Mouse (Mus musculus): ENCODE results near the gene Hecw2. TPM values are rescaled to one million over a fixed set of nuclear protein-coding genes. Genes with fewer than 3 reads are reported as not detected.

Gene Hecw2
- polyA plus RNA-seq, 1 experiment from 2014 or later: 4.8 TPM

DNA sequence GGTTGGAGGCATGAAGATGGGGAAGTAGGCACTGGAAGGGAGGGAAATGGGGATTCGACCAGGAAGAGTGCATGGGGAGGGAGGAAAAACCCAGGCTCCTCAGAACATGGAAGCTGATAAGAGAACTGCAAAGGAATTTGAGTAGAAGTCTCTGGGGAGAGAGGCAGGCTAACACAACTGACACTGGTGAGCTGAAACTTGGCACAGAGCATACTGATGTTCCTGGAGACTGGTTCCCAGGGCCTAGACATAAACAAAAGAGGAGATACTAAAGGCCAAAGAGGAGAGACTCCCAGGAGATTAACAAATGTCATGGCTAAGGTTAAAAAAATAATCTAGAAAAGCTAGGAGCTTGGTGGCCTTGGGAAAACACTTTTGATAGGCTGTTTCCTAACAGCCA lies 148.0 kb downstream of the Hecw2 start:
- H3K4me2 ChIP-seq (replicated peaks; ENCODE audit: low read depth, low read length): no peak overlapping the region
- H3K4me1 ChIP-seq (ENCODE audit: insufficient read depth, low read depth, low read length): no peaks in the 10 kb centered on the region
- H3K9ac ChIP-seq (replicated peaks; ENCODE audit: low read depth): no peak overlapping the region
- ATAC-seq (no peak), DNase-seq (ENCODE audit: low spot score) (peak; percentile 20)
- TF ChIP-seq CTCF (IDR thresholded peaks at IDR 0.05) (no peak), EP300 (IDR thresholded peaks at IDR 0.05) (no peak)
- no peaks in the 10 kb centered on the region for H3K27me3 ChIP-seq (replicated peaks; ENCODE audit: insufficient read depth, low read length)
- no peak overlapping the region for H3K27ac ChIP-seq (ENCODE audit: low read length)
- H3K36me3 ChIP-seq (ENCODE audit: insufficient read depth, low read length): no peaks in the 10 kb centered on the region
- no peak overlapping the region for H3K4me3 ChIP-seq (ENCODE audit: low read depth, low read length)
- WGBS: 26% methylated on average over 1 of the region's 1 CpGs
- H3K9me3 ChIP-seq (ENCODE audit: low read length): no peaks in the 10 kb centered on the region

DNA sequence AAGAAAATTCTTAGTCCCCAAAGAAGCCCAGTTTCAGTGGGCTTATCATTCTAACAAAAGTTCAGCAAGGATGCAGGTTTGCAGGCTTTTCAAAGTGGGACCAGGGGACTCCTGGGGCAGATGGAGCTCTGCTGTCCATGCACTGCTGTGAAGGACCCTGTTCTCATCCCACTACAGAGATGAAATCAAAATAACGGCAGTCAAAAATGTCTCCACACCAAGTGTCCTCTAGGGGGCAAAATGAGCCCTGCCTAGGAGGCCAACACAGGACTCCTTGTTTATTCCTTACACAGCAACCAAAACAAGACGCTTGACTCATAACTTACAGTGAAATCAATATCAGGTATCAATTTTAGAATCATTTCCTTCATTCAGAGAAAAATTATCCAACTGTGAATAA lies 155.9 kb downstream of the Hecw2 start:
- H3K9ac ChIP-seq (replicated peaks; ENCODE audit: low read depth): no peak overlapping the region
- H3K27ac ChIP-seq (ENCODE audit: low read length): no peak overlapping the region
- WGBS: 33% methylated on average over 2 of the region's 2 CpGs
- DNase-seq (ENCODE audit: low spot score): peak; percentile 52
- H3K27me3 ChIP-seq (replicated peaks; ENCODE audit: insufficient read depth, low read length): no peaks in the 10 kb centered on the region
- no peak overlapping the region for H3K4me3 ChIP-seq (ENCODE audit: low read depth, low read length)
- TF ChIP-seq CTCF (IDR thresholded peaks at IDR 0.05) (peak; percentile 74), EP300 (IDR thresholded peaks at IDR 0.05) (no peak)
- H3K4me2 ChIP-seq (replicated peaks; ENCODE audit: low read depth, low read length): no peak overlapping the region
- peak; percentile 47 for ATAC-seq
- H3K9me3 ChIP-seq (ENCODE audit: low read length): no peaks in the 10 kb centered on the region
- no peaks in the 10 kb centered on the region for H3K4me1 ChIP-seq (ENCODE audit: insufficient read depth, low read depth, low read length)
- no peaks in the 10 kb centered on the region for H3K36me3 ChIP-seq (ENCODE audit: insufficient read depth, low read length)

DNA sequence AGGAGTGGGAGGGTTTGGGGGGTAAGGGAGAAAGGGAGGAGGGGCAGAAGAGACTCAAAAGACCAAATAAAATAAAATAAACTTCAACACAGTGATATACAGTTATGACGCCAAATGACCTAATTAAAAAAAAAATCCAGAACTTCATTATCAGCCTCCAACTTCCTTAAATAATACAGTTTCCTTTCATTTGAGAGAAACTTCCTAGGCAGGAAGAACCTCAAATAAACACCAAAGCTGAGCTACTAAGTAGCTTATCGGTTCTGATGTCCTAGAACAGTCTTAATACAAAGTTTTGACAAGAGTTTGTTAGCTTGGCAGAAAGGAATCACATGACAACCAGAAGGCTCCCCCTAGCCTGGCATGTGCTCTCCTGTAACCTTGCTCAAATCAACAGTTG lies 177.3 kb downstream of the Hecw2 start:
- Histone ChIP-seq H3K36me3 (ENCODE audit: insufficient read depth, low read length) (no peaks in the 10 kb centered on the region), H3K4me1 (ENCODE audit: insufficient read depth, low read depth, low read length) (no peaks in the 10 kb centered on the region), H3K4me2 (replicated peaks; ENCODE audit: low read depth, low read length) (no peak overlapping the region), H3K27ac (ENCODE audit: low read length) (no peak overlapping the region), H3K4me3 (ENCODE audit: low read depth, low read length) (no peak overlapping the region), H3K9ac (replicated peaks; ENCODE audit: low read depth) (no peak overlapping the region), H3K9me3 (ENCODE audit: low read length) (no peaks in the 10 kb centered on the region), H3K27me3 (replicated peaks; ENCODE audit: insufficient read depth, low read length) (no peaks in the 10 kb centered on the region)
- ATAC-seq (no peak), DNase-seq (ENCODE audit: low spot score) (peak; percentile 22)
- peak; percentile 56; the same call in 1 of the 2 replicates for TF ChIP-seq EP300 (IDR thresholded peaks at IDR 0.05)
- TF ChIP-seq CTCF (IDR thresholded peaks at IDR 0.05): no peak
- WGBS: 36% methylated on average over 2 of the region's 2 CpGs

DNA sequence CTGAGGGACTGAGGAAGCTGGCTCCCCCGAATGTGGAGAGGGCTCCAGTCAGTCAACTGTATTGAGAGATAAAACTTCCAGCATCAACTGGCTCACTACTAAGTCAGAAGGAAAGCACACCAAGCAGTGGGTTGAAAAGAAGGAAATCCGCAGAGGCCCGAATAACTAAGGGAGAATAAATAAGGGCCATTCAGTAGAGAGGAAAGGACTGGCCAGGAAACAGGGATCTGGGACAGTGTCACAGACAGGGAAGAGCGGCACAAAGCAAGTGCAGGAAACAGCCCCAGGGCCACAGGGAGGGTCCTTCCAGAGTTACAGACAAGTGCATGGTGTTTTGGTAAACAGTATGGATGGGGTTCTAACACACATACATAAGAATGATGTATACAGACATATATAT lies 179.2 kb downstream of the Hecw2 start:
- H3K4me2 ChIP-seq (replicated peaks; ENCODE audit: low read depth, low read length): no peak overlapping the region
- H3K27ac ChIP-seq (ENCODE audit: low read length): peak overlapping the region; percentile 34; the same call in 1 of the 2 replicates
- no peaks in the 10 kb centered on the region for H3K27me3 ChIP-seq (replicated peaks; ENCODE audit: insufficient read depth, low read length)
- WGBS: 61% methylated on average over 4 of the region's 4 CpGs
- H3K36me3 ChIP-seq (ENCODE audit: insufficient read depth, low read length): no peaks in the 10 kb centered on the region
- ATAC-seq: peak; percentile 40; the same call in 1 of the 2 replicates
- no peak overlapping the region for H3K9ac ChIP-seq (replicated peaks; ENCODE audit: low read depth)
- H3K4me1 ChIP-seq (ENCODE audit: insufficient read depth, low read depth, low read length): no peaks in the 10 kb centered on the region
- no peaks in the 10 kb centered on the region for H3K9me3 ChIP-seq (ENCODE audit: low read length)
- no peak overlapping the region for H3K4me3 ChIP-seq (ENCODE audit: low read depth, low read length)
- peak; percentile 9 for DNase-seq (ENCODE audit: low spot score)
- no peak for TF ChIP-seq EP300 (IDR thresholded peaks at IDR 0.05)
- no peak for TF ChIP-seq CTCF (IDR thresholded peaks at IDR 0.05)

DNA sequence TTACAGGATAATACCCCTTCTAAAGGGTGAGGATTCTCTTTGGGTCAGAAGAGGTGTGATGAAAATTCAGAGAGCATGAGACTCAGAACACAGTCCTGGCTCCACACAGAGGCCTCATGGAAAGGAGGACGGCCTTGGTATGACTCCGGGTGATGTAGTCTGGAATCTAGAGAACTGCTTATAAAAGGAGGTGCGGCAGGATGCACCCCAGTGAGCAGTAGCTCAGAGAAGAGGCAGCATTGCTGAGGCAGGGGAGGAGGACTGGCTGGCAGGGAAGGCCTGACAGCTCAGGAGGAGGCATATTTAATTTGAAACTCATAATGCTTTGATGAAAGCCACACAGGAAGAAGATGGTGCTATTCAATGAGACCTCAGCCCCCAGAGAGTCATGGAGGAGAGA lies 182.6 kb downstream of the Hecw2 start:
- H3K27ac ChIP-seq (ENCODE audit: low read length): no peak overlapping the region
- H3K9ac ChIP-seq (replicated peaks; ENCODE audit: low read depth): no peak overlapping the region
- no peaks in the 10 kb centered on the region for H3K9me3 ChIP-seq (ENCODE audit: low read length)
- H3K4me1 ChIP-seq (ENCODE audit: insufficient read depth, low read depth, low read length): no peaks in the 10 kb centered on the region
- no peak overlapping the region for H3K4me3 ChIP-seq (ENCODE audit: low read depth, low read length)
- no peak overlapping the region for H3K4me2 ChIP-seq (replicated peaks; ENCODE audit: low read depth, low read length)
- ATAC-seq (no peak), DNase-seq (ENCODE audit: low spot score) (no peak)
- TF ChIP-seq CTCF (IDR thresholded peaks at IDR 0.05) (no peak), EP300 (IDR thresholded peaks at IDR 0.05) (no peak)
- 68% methylated on average over 3 of the region's 3 CpGs for WGBS
- H3K27me3 ChIP-seq (replicated peaks; ENCODE audit: insufficient read depth, low read length): no peaks in the 10 kb centered on the region
- H3K36me3 ChIP-seq (ENCODE audit: insufficient read depth, low read length): no peaks in the 10 kb centered on the region

DNA sequence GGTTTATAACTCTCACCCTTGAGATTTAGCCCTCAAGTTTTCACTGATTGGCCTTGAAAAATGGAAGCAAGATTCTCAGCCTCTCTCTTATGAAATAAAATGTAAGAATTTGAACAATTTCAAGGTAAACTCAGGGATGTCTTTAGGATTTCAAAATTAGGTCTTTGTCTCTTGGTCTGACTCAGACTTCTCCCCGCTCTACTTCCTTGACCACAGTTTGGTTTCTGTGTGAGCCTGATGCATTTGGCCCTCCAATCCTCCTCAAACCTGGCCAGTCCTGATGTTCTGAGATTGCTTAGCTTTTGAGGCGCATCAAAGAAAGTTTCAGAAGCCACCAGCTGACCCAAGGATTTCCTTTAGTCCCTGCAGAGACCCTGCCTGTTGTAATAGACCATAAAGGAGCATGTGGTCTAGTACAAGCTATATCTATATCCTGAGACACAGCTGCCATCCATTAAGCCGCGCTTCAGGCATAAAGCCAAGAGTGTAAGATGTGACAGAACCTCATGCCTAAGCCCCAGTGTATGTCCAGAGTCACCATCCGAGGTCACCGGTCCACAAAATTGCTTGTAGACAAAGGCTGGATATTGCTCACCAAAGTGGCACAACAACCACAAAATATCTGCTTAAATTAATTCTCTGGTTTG lies 185.4 kb downstream of the Hecw2 start:
- no peaks in the 10 kb centered on the region for H3K27me3 ChIP-seq (replicated peaks; ENCODE audit: insufficient read depth, low read length)
- H3K9me3 ChIP-seq (ENCODE audit: low read length): no peaks in the 10 kb centered on the region
- DNase-seq (ENCODE audit: low spot score) (no peak), ATAC-seq (no peak)
- no peaks in the 10 kb centered on the region for H3K4me1 ChIP-seq (ENCODE audit: insufficient read depth, low read depth, low read length)
- no peak overlapping the region for H3K27ac ChIP-seq (ENCODE audit: low read length)
- no peak for TF ChIP-seq CTCF (IDR thresholded peaks at IDR 0.05)
- TF ChIP-seq EP300 (IDR thresholded peaks at IDR 0.05): no peak
- no peaks in the 10 kb centered on the region for H3K36me3 ChIP-seq (ENCODE audit: insufficient read depth, low read length)
- H3K4me3 ChIP-seq (ENCODE audit: low read depth, low read length): no peak overlapping the region
- no peak overlapping the region for H3K9ac ChIP-seq (replicated peaks; ENCODE audit: low read depth)
- WGBS: 56% methylated on average over 6 of the region's 6 CpGs
- H3K4me2 ChIP-seq (replicated peaks; ENCODE audit: low read depth, low read length): no peak overlapping the region
